Mouse (Mus musculus): Measurements from ENCODE around the gene Bmf.

GRCm38 (mm10) chr2:118479550-118479909, 70.0 kb downstream of the Bmf start, which contains the start of gene Srp14:
- TF ChIP-seq POLR2A (IDR thresholded peaks at IDR 0.05; ENCODE audit: extremely low read depth, insufficient read depth, low read length) (peak; percentile 93), CTCF (IDR thresholded peaks at IDR 0.05; ENCODE audit: low read depth, low read length) (no peak)
